Mouse (Mus musculus) brain, embryonic 14.5 days (tissue): Measurements from ENCODE around the gene Fgf15.

Source experiments
- CTCF ChIP-seq: fragments of 200-500 bp; IDR thresholded peaks from 2 replicates; pipeline ENCODE4 v1.5.1; 2012; ENCODE audit warnings: inconsistent platforms, mild to moderate bottlenecking, moderate library complexity, borderline replicate concordance; ENCODE audit not compliant: insufficient read depth, insufficient read length; ENCODE audit errors: extremely low read depth
- POLR2A ChIP-seq: fragments of 200-500 bp; IDR thresholded peaks from 2 replicates; pipeline ENCODE4 v1.6.1; 2012; ENCODE audit warnings: mild to moderate bottlenecking, inconsistent platforms, borderline replicate concordance; ENCODE audit not compliant: poor library complexity, insufficient read depth, insufficient read length, severe bottlenecking; ENCODE audit errors: extremely low read depth

DNA sequence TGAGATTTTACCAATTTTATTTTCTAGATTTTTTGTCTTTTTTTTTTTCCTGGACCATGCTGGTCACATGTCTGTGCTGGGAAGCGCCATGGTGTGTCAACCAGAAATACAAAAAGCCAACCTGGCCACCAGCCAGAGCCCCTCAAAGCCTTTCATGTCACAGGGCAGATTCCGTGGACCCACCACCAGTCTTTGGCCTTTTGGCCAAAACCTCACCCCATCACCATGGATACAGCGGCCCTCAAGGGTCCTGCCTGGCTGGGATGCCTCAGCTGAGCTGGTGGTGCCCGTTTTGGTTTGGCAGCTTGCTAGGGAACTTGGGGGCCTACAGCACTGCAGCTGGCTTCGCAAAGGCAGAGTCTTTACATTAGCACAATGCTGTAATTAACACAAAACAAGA lies 33.6 kb downstream of the Fgf15 start:
- TF ChIP-seq CTCF (no peak), POLR2A (no peak)
